Mouse (Mus musculus) kidney, postnatal 0 days (tissue): ENCODE results near the gene Cep68. TPM values are rescaled to one million over a fixed set of nuclear protein-coding genes. Genes with fewer than 3 reads are reported as not detected.
"Not testable (repeated sequence)": the region's sequence is repeated elsewhere in the genome, so short reads cannot be mapped to it uniquely, and the experiment has no call there.

Source experiments
- ATAC-seq: fragments of 200-750 bp; cut with Nextera tagmentation; replicated peaks from 2 replicates; pipeline ENCODE4 v1.8.0; 2017; ENCODE audit warnings: low read depth, moderate number of reproducible peaks, moderate TSS enrichment, moderate library complexity; ENCODE audit not compliant: low FRiP score
- DNase-seq: peaks from one replicate; pipeline ENCODE4 v3.0.0-alpha.2; 2016; ENCODE audit warnings: low spot score
- H3K27ac ChIP-seq: fragments of 300-500 bp; sonication (generic); 2 replicates; pipeline ENCODE4 v1.5.1; 2014; ENCODE audit warnings: mild to moderate bottlenecking
- H3K27me3 ChIP-seq: fragments of 300-500 bp; sonication (generic); 2 replicates; pipeline ENCODE4 v1.6.1; 2014; ENCODE audit warnings: low read length, mixed read lengths; ENCODE audit not compliant: insufficient read depth
- H3K36me3 ChIP-seq: fragments of 300-500 bp; sonication (generic); 2 replicates; pipeline ENCODE4 v1.6.1; 2014; ENCODE audit warnings: low read length, mixed read lengths; ENCODE audit not compliant: insufficient read depth
- H3K4me1 ChIP-seq: fragments of 300-500 bp; sonication (generic); replicated peaks from 2 replicates; pipeline ENCODE4 v1.6.1; 2014; ENCODE audit warnings: antibody characterized with exemption, low read length, mixed read lengths; ENCODE audit not compliant: insufficient read depth
- H3K4me2 ChIP-seq: fragments of 300-500 bp; sonication (generic); 2 replicates; pipeline ENCODE4 v1.6.1; 2014; ENCODE audit warnings: mild to moderate bottlenecking, low read length, moderate library complexity, mixed read lengths
- H3K4me3 ChIP-seq: fragments of 300-500 bp; sonication (generic); replicated peaks from 2 replicates; pipeline ENCODE4 v1.5.1; 2014; ENCODE audit warnings: low read depth, low read length
- H3K9ac ChIP-seq: fragments of 300-500 bp; sonication (generic); 2 replicates; pipeline ENCODE4 v1.6.1; 2014; ENCODE audit warnings: low read depth, low read length
- H3K9me3 ChIP-seq: fragments of 300-500 bp; sonication (generic); replicated peaks from 2 replicates; pipeline ENCODE4 v1.6.1; 2016; ENCODE audit warnings: low read length, inconsistent platforms, mixed read lengths
- CTCF ChIP-seq: IDR thresholded peaks from 2 replicates; pipeline ENCODE4 v1.5.1; 2016; ENCODE audit warnings: antibody characterized with exemption, low read depth, mild to moderate bottlenecking, moderate library complexity
- WGBS: fragments of 180-500 bp; shearing (Covaris S2); extraction: QIAGEN DNeasy Blood & Tissue Kit; methylation state at CpG from one replicate; pipeline ENCODE4 v1.1.7; 2014; 5-methylcytosine and 5-hydroxymethylcytosine counted together
- polyA plus RNA-seq: library from polyadenylated mRNA; unstranded; fragments of >200 nt; fragmentation: Nextera tagmentation; extraction: Ambion mirVana; gene quantifications from 2 replicates; pipeline ENCODE4 v1.2.1, GENCODE M21; 2015

The Cep68 gene
- polyA plus RNA-seq, 1 experiment from 2014 or later: 22.5 TPM

DNA sequence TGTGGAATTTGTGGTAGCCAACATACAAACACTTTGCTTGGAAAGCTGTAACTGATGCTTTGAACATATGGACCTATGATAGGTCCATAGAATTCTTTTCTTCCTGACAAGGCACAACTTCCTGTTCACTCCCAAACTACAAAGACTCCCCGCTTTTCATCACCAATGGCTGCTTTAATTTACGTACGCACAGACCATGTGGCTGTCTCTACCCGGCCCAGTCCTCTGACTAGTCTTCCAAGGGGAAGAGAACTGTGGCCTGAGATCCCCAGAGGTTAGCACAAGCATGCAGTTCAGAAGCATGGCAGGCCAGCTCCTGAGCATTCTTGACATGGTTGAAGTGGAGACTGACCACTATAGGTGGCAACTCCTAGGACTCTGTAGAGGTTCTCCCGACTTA lies 20.6 kb downstream of the Cep68 start:
- TF ChIP-seq CTCF: no peak
- Histone ChIP-seq H3K27ac (no peak overlapping the region), H3K27me3 (no peaks in the 10 kb centered on the region), H3K9me3 (no peaks in the 10 kb centered on the region), H3K9ac (no peak overlapping the region), H3K4me2 (no peak overlapping the region), H3K4me3 (no peak overlapping the region), H3K4me1 (no peaks in the 10 kb centered on the region), H3K36me3 (peaks cover 43% of the 10 kb centered on the region)
- no peak for ATAC-seq
- no peak for DNase-seq
- 71% methylated on average over 5 of the region's 5 CpGs for WGBS

- ATAC-seq (no peak), DNase-seq (no peak)
- Histone ChIP-seq H3K36me3 (peaks cover 58% of the 10 kb centered on the region), H3K4me1 (no peaks in the 10 kb centered on the region), H3K9me3 (no peaks in the 10 kb centered on the region), H3K4me2 (no peak overlapping the region), H3K9ac (no peak overlapping the region), H3K4me3 (no peak overlapping the region), H3K27ac (no peak overlapping the region), H3K27me3 (no peaks in the 10 kb centered on the region)
- TF ChIP-seq CTCF: no peak
- WGBS: 94% methylated on average over 4 of the region's 4 CpGs
These were observed 23.3 kb downstream of the Cep68 start for GRCm38 (mm10) chr11:20225938-20226337.

DNA sequence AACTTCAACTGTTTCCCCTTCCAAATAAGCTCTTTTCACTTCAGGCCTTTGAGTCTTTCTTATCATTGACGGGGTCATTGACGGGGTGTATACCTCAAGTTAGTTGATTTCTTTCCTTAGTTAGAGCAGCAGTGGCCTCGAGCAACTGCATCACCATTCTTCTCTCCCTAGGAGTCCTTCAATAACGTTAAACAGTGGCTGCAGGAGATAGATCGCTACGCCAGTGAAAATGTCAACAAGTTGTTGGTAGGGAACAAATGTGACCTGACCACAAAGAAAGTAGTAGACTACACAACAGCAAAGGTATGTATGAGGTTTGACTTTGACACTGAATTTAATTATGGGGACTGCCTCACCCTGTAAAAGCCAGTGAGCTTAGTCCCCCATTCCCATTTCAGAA lies 25.0 kb downstream of the Cep68 start:
- no peak for TF ChIP-seq CTCF
- H3K4me1 ChIP-seq: no peaks in the 10 kb centered on the region
- ATAC-seq: no peak
- H3K4me2 ChIP-seq: no peak overlapping the region
- no peak overlapping the region for H3K9ac ChIP-seq
- H3K4me3 ChIP-seq: no peak overlapping the region
- H3K36me3 ChIP-seq: peaks cover 54% of the 10 kb centered on the region
- no peak for DNase-seq
- 87% methylated on average over 6 of the region's 6 CpGs for WGBS
- H3K27me3 ChIP-seq: no peaks in the 10 kb centered on the region
- no peaks in the 10 kb centered on the region for H3K9me3 ChIP-seq
- no peak overlapping the region for H3K27ac ChIP-seq

- not testable (repeated sequence) for H3K27me3 ChIP-seq, ATAC-seq, H3K4me3 ChIP-seq, H3K9ac ChIP-seq, H3K4me1 ChIP-seq, H3K4me2 ChIP-seq, H3K9me3 ChIP-seq, H3K27ac ChIP-seq, DNase-seq
- WGBS: 33% methylated on average over 1 of the region's 1 CpGs
- H3K36me3 ChIP-seq: peaks cover 54% of the 10 kb centered on the region
These were observed 27.6 kb downstream of the Cep68 start for GRCm38 (mm10) chr11:20221671-20222070.

GRCm38 (mm10) chr11:20217227-20217626 lies 32.0 kb downstream of the Cep68 start:
- Histone ChIP-seq H3K9ac (no peak overlapping the region), H3K4me2 (no peak overlapping the region), H3K9me3 (no peaks in the 10 kb centered on the region), H3K36me3 (peaks cover 26% of the 10 kb centered on the region; the same call in 1 of the 2 replicates), H3K4me1 (no peaks in the 10 kb centered on the region), H3K27ac (no peak overlapping the region), H3K4me3 (no peak overlapping the region), H3K27me3 (no peaks in the 10 kb centered on the region)
- 96% methylated on average over 1 of the region's 1 CpGs for WGBS
- ATAC-seq (no peak), DNase-seq (no peak)
- TF ChIP-seq CTCF: no peak

DNA sequence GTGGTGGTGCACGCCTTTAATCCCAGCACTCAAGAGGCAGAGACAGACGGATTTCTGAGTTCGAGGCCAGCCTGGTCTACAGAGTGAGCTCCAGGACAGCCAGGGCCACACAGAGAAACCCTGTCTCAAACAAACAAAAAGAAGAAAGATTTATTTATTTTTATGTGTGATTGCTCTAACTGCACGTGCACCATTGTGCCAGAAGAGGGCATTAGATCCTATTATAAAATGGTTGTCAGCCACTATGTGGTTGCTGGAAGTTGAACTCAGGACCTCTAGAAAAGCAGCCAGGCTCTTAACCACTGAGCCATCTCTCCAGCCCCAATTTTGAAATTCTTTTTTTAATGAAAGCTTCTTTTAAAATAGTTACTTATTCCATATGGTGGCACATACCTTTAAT lies 32.8 kb downstream of the Cep68 start:
- no peak for ATAC-seq
- no peaks in the 10 kb centered on the region for H3K4me1 ChIP-seq
- peaks cover 24% of the 10 kb centered on the region; the same call in 1 of the 2 replicates for H3K36me3 ChIP-seq

DNA sequence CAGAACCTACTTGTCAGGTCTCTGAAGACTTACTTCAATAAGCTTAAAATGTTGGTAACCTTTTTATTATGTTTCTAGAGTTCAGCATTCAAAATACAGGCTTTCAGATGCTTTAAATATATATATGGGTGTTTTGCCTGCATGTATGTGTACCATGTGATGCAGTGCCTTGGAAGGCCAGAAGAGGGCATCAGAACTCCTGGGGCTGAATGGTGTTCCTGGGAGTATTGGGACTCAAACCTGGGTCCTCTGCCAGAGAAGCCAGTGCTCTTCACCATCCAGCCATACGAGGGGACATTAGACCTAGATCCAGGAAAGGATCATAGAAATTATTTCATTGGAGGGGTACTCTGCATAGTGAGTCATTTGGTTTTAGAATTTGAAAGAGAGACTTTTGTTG lies 34.5 kb downstream of the Cep68 start:
- H3K27ac ChIP-seq: no peak overlapping the region
- H3K9ac ChIP-seq: no peak overlapping the region
- H3K27me3 ChIP-seq: no peaks in the 10 kb centered on the region
- no peaks in the 10 kb centered on the region for H3K9me3 ChIP-seq
- H3K4me2 ChIP-seq: no peak overlapping the region
- WGBS: 97% methylated on average over 1 of the region's 1 CpGs
- peak; percentile 52; the same call in 1 of the 2 replicates for TF ChIP-seq CTCF
- DNase-seq (no peak), ATAC-seq (no peak)
- 0 out of 2 replicates have a peak, but pooled peaks cover 13% of the 10 kb centered on the region for H3K4me1 ChIP-seq
- peaks cover 17% of the 10 kb centered on the region; the same call in 1 of the 2 replicates for H3K36me3 ChIP-seq
- no peak overlapping the region for H3K4me3 ChIP-seq

More for the DNA sequence above, 32.8 kb downstream of the Cep68 start:
- Histone ChIP-seq H3K4me3 (no peak overlapping the region), H3K9ac (no peak overlapping the region), H3K9me3 (no peaks in the 10 kb centered on the region), H3K4me2 (no peak overlapping the region), H3K27me3 (no peaks in the 10 kb centered on the region), H3K27ac (no peak overlapping the region)
- WGBS: 90% methylated on average over 4 of the region's 4 CpGs
- TF ChIP-seq CTCF: peak; percentile 48; the same call in 1 of the 2 replicates
- no peak for DNase-seq
